Mouse (Mus musculus) myocyte (in vitro differentiated cells): ENCODE data around the gene Rs1. TPM values are rescaled to one million over a fixed set of nuclear protein-coding genes. Genes with fewer than 3 reads are reported as not detected.
A peak's percentile ranks its signal among the peaks of the same experiment; 100 is the strongest.

Experiments used
- H3K27me3 ChIP-seq: one replicate; pipeline ENCODE4 v1.6.1; 2011; ENCODE audit not compliant: control insufficient read depth, insufficient read depth, insufficient read length
- H3K36me3 ChIP-seq: one replicate; pipeline ENCODE4 v1.6.1; 2011; ENCODE audit not compliant: control insufficient read depth, insufficient read depth
- H3K4me2 ChIP-seq: one replicate; pipeline ENCODE4 v1.6.1; 2011; ENCODE audit warnings: low read depth, control low read depth
- H3K4me3 ChIP-seq: one replicate; pipeline ENCODE4 v1.5.1; 2011; ENCODE audit warnings: mild to moderate bottlenecking, control low read depth, moderate library complexity
- H3K79me2 ChIP-seq: one replicate; pipeline ENCODE4 v1.6.1; 2011; ENCODE audit not compliant: control insufficient read depth, insufficient read depth
- H3ac ChIP-seq: one replicate; pipeline ENCODE4 v1.6.1; 2011; ENCODE audit not compliant: control insufficient read depth, insufficient read length
- CEBPB ChIP-seq: IDR thresholded peaks from 2 replicates; pipeline ENCODE4 v1.6.1; 2011; ENCODE audit warnings: mild to moderate bottlenecking, moderate library complexity; ENCODE audit not compliant: poor library complexity, insufficient read depth, severe bottlenecking
- E2F4 ChIP-seq: IDR thresholded peaks from one replicate; pipeline ENCODE4 v1.6.1; 2011; ENCODE audit warnings: mild to moderate bottlenecking, control low read depth, moderate library complexity; ENCODE audit not compliant: insufficient read depth
- MAX ChIP-seq: IDR thresholded peaks from one replicate; pipeline ENCODE4 v1.6.1; 2011; ENCODE audit warnings: low read depth, mild to moderate bottlenecking, control low read depth
- MYOD1 ChIP-seq, 3 experiments: IDR thresholded peaks; one replicate each; pipeline ENCODE4 v1.6.1; 2011; ENCODE audit warnings: control low read depth in 2 of 3, low read depth in 2 of 3, mild to moderate bottlenecking in 2 of 3, moderate library complexity in 1 of 3; ENCODE audit not compliant: insufficient read length in 2 of 3, control insufficient read depth in 1 of 3
- MYOG ChIP-seq, 3 experiments: IDR thresholded peaks; one replicate each; pipeline ENCODE4 v1.6.1; 2011; ENCODE audit warnings: control low read depth in 2 of 3, low read depth in 2 of 3, mild to moderate bottlenecking in 2 of 3; ENCODE audit not compliant: insufficient read length in 2 of 3, control insufficient read depth in 1 of 3, insufficient read depth in 1 of 3
- POLR2A ChIP-seq: IDR thresholded peaks from one replicate; pipeline ENCODE4 v1.6.1; 2011; ENCODE audit warnings: low read depth, mild to moderate bottlenecking, control low read depth, moderate library complexity; ENCODE audit not compliant: insufficient read length
- POLR2AphosphoS2 ChIP-seq: IDR thresholded peaks from one replicate; pipeline ENCODE4 v1.6.1; 2011; ENCODE audit warnings: low read depth, control low read depth; ENCODE audit not compliant: insufficient read length
- REST ChIP-seq: IDR thresholded peaks from one replicate; pipeline ENCODE4 v1.6.1; 2011; ENCODE audit warnings: mild to moderate bottlenecking, control low read depth, moderate library complexity; ENCODE audit not compliant: insufficient read depth, insufficient read length
- SRF ChIP-seq: IDR thresholded peaks from one replicate; pipeline ENCODE4 v1.6.1; 2011; ENCODE audit warnings: low read depth; ENCODE audit not compliant: control insufficient read depth, insufficient read length
- TCF12 ChIP-seq: IDR thresholded peaks from one replicate; pipeline ENCODE4 v1.6.1; 2011; ENCODE audit warnings: mild to moderate bottlenecking, control low read depth; ENCODE audit not compliant: poor library complexity, insufficient read depth, severe bottlenecking
- TCF3 ChIP-seq: IDR thresholded peaks from one replicate; pipeline ENCODE4 v1.6.1; 2011; ENCODE audit warnings: low read depth, control low read depth; ENCODE audit not compliant: insufficient read length
- USF1 ChIP-seq: IDR thresholded peaks from one replicate; pipeline ENCODE4 v1.6.1; 2011; ENCODE audit warnings: low read depth, mild to moderate bottlenecking, control low read depth, moderate library complexity
- polyA plus RNA-seq: library from polyadenylated mRNA; unstranded; fragments of >200 nt; fragmentation: generic; extraction: Trizol; gene quantifications from one replicate; pipeline ENCODE4 v1.2.1, GENCODE M21; 2012; ENCODE audit warnings: missing spikeins

Rs1 gene
- 0.02 TPM for polyA plus RNA-seq

DNA sequence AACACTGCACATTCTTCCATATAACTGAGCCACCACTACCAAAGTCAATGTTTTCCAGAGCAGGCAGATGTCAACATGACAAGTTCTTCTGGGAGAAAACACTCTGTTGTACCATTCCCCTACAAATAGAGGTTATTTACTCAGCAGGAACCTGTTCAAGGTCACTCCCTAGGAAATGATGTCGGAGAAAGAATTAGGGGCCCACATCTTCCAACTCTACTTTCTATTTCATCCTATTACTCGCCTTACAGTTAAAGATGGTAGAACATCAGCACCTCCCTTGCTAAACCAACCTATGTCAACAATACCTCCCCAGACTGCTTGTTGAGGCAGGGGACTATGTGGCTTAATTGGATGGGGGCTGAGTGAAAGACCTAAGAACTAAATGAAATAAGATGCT is at the start of gene Rs1:
Rs1 (plus strand) TSS at position 301 of the 400 bp plus-strand sequence.
- Histone ChIP-seq H3K27me3 (no peaks in the 10 kb centered on the region), H3K36me3 (no peaks in the 10 kb centered on the region), H3K4me2 (peak within 1 kb of the TSS; percentile 59), H3K79me2 (no peaks in the 10 kb centered on the region), H3ac (no peak within 1 kb of the TSS), H3K4me3 (peak within 1 kb of the TSS; percentile 35)
- TF ChIP-seq MYOD1 (IDR thresholded peaks at IDR 0.05; ENCODE audit: control insufficient read depth in 1 of 3, insufficient read length in 2 of 3, low read depth in 2 of 3): no peak
- no peak for TF ChIP-seq MAX
- no peak for TF ChIP-seq SRF
- TF ChIP-seq MYOG (IDR thresholded peaks at IDR 0.05; ENCODE audit: control insufficient read depth in 1 of 3, insufficient read depth in 1 of 3, insufficient read length in 2 of 3, low read depth in 2 of 3): no peak
- no peak for TF ChIP-seq TCF12
- TF ChIP-seq POLR2AphosphoS2: no peak
- no peak for TF ChIP-seq CEBPB
- no peak for TF ChIP-seq E2F4

DNA sequence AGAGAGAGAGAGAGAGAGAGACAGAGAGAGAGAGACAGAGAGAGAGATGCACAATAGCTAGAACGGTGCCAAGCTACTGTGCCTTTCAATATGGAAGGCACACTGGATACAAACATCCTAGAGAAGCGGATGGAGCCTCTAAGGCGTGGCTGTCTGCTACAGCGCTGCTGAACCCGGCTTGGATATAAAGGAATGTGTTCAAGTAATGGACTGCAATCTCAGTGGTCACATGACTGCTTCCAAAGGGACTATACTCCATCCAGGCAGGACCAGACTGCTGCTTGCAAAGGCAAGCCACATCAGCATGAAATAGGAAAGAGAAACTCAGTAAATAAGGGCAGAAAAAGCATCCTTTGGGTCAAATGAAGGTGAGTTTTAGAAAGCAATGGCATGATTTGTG is 32.2 kb upstream of the Rs1 start, which contains the start of gene Ppef1:
Ppef1 (minus strand) TSS at position 116 of the 400 bp plus-strand sequence.
- H3ac ChIP-seq: no peak within 1 kb of the TSS
- no peaks in the 10 kb centered on the region for H3K79me2 ChIP-seq
- no peak within 1 kb of the TSS for H3K4me2 ChIP-seq
- no peak within 1 kb of the TSS for H3K4me3 ChIP-seq
- H3K27me3 ChIP-seq: no peaks in the 10 kb centered on the region
- no peaks in the 10 kb centered on the region for H3K36me3 ChIP-seq
- TF ChIP-seq USF1 (peak; percentile 42), REST (no peak), E2F4 (no peak)

DNA sequence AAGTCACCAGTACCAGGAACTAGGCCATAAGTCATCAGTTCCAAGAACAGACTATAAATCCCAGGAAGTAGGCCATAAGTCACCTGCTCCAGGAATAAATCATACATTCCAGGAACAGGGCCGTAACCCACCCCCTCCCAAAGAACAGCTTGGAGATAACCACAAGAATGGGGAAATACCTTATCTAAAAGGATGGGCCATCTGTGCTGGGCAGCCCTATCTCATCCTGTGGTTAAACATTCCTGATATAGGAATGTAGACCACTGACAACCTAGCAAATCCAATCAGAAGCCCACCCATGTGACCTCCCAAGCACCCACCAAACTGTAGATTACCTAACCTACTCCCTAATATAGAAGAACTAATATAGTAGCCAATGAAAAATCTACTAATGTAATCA is 22.4 kb upstream of the Rs1 start:
- Histone ChIP-seq H3ac (no peak overlapping the region), H3K4me3 (no peak overlapping the region), H3K27me3 (no peaks in the 10 kb centered on the region), H3K4me2 (no peak overlapping the region), H3K36me3 (no peaks in the 10 kb centered on the region), H3K79me2 (no peaks in the 10 kb centered on the region)
- no peak for TF ChIP-seq MYOG (IDR thresholded peaks at IDR 0.05; ENCODE audit: control insufficient read depth in 1 of 3, insufficient read depth in 1 of 3, insufficient read length in 2 of 3, low read depth in 2 of 3)
- TF ChIP-seq MYOD1 (IDR thresholded peaks at IDR 0.05; ENCODE audit: control insufficient read depth in 1 of 3, insufficient read length in 2 of 3, low read depth in 2 of 3): no peak
- TF ChIP-seq REST: no peak
- no peak for TF ChIP-seq TCF3
- TF ChIP-seq CEBPB: no peak
- no peak for TF ChIP-seq POLR2A
- TF ChIP-seq MAX: no peak
- no peak for TF ChIP-seq E2F4
- TF ChIP-seq SRF: no peak
- no peak for TF ChIP-seq POLR2AphosphoS2
- no peak for TF ChIP-seq USF1
- TF ChIP-seq TCF12: no peak

DNA sequence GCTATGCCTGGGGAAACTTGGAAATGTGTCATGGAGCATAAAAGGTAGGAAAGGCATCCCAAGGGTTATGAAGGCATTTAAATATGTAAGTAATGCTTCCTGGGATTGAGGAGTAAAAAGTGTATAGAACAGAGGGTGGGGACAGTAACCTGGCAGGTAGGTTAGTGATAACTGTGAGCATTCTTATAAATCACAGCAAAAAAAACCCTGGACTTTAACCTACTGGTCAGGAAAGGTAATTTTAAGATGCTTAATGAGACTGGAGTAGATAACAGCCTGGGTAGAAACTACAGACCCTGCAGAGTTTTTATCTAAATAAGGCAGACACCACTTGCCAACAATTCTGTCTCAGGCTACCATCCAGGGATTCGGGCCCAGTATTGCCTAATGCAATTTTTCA is 19.2 kb upstream of the Rs1 start:
- H3K79me2 ChIP-seq: no peaks in the 10 kb centered on the region
- no peak overlapping the region for H3K4me3 ChIP-seq
- no peaks in the 10 kb centered on the region for H3K27me3 ChIP-seq

DNA sequence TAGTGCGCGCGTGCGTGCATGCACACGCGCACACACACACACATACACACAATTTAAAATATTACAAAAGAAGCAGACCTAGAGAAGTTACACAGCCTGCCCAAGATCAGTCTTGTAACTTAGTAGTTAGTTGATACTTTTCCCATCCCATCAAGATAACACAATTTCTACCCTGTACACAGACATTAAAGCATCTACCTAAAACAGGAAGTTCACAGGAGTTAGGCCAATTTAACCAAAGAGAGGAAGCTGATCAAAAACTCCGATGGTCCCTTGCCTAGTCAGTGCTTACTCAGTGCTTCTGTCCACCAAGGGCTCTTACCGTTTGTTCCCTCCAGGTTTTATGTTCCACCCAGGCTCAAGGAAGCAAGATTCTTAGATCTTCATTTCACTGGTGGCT is 17.0 kb upstream of the Rs1 start:
- H3K4me3 ChIP-seq: no peak overlapping the region
- H3K79me2 ChIP-seq: no peaks in the 10 kb centered on the region
- no peaks in the 10 kb centered on the region for H3K36me3 ChIP-seq
- TF ChIP-seq USF1: no peak
- no peak for TF ChIP-seq CEBPB
- no peak for TF ChIP-seq MYOD1 (IDR thresholded peaks at IDR 0.05; ENCODE audit: control insufficient read depth in 1 of 3, insufficient read length in 2 of 3, low read depth in 2 of 3)
- TF ChIP-seq TCF12: no peak
- TF ChIP-seq POLR2AphosphoS2: no peak
- no peak for TF ChIP-seq SRF
- TF ChIP-seq MYOG (IDR thresholded peaks at IDR 0.05; ENCODE audit: control insufficient read depth in 1 of 3, insufficient read depth in 1 of 3, insufficient read length in 2 of 3, low read depth in 2 of 3): no peak
- no peak for TF ChIP-seq REST
- TF ChIP-seq E2F4: no peak
- no peak for TF ChIP-seq POLR2A
- TF ChIP-seq MAX: no peak
- no peak for TF ChIP-seq TCF3
- H3K4me2 ChIP-seq: no peak overlapping the region
- no peak overlapping the region for H3ac ChIP-seq
- H3K27me3 ChIP-seq: no peaks in the 10 kb centered on the region

More for the DNA sequence above, 19.2 kb upstream of the Rs1 start:
- Histone ChIP-seq H3K36me3 (no peaks in the 10 kb centered on the region), H3K4me2 (no peak overlapping the region), H3ac (no peak overlapping the region)
- TF ChIP-seq POLR2AphosphoS2: no peak
- TF ChIP-seq TCF3: no peak
- TF ChIP-seq TCF12: no peak
- TF ChIP-seq SRF: no peak
- TF ChIP-seq CEBPB: no peak
- no peak for TF ChIP-seq MYOD1 (IDR thresholded peaks at IDR 0.05; ENCODE audit: control insufficient read depth in 1 of 3, insufficient read length in 2 of 3, low read depth in 2 of 3)
- no peak for TF ChIP-seq USF1
- TF ChIP-seq MYOG (IDR thresholded peaks at IDR 0.05; ENCODE audit: control insufficient read depth in 1 of 3, insufficient read depth in 1 of 3, insufficient read length in 2 of 3, low read depth in 2 of 3): no peak
- TF ChIP-seq MAX: no peak
- no peak for TF ChIP-seq E2F4
- TF ChIP-seq POLR2A: no peak
